Mouse (Mus musculus) ES-E14 (cell line): ENCODE measurements around the gene Fam169b.

ENCODE experiments used
- CHD2 ChIP-seq: IDR thresholded peaks from 2 replicates; pipeline ENCODE4 v1.6.1; 2014; ENCODE audit warnings: mild to moderate bottlenecking, low read depth, low read length, inconsistent platforms
- HCFC1 ChIP-seq: IDR thresholded peaks from 2 replicates; pipeline ENCODE4 v1.6.1; 2012; ENCODE audit warnings: low read length, inconsistent platforms, borderline replicate concordance; ENCODE audit not compliant: insufficient read depth
- MAFK ChIP-seq: IDR thresholded peaks from 2 replicates; pipeline ENCODE4 v1.6.1; 2014; ENCODE audit warnings: mild to moderate bottlenecking, low read depth, low read length, inconsistent platforms; ENCODE audit not compliant: insufficient read depth
- ZC3H11A ChIP-seq: IDR thresholded peaks from 2 replicates; pipeline ENCODE4 v1.6.1; 2012; ENCODE audit warnings: low read depth, mild to moderate bottlenecking, inconsistent platforms, low read length, borderline replicate concordance

GRCm38 (mm10) chr7:68365711-68366110 lies 92.1 kb downstream of the Fam169b start:
- TF ChIP-seq ZC3H11A (no peak), CHD2 (no peak), MAFK (no peak), HCFC1 (no peak)
